Mouse (Mus musculus): ENCODE measurements at regions not wholly inside any gene's neighbourhood (a gene's known extent, or its start where the extent isn't known, plus 50 kb on each side); places are given as distances from the start of the nearest gene placed in this dataset.

- no peaks in the 10 kb centered on the region for H3K36me3 ChIP-seq (ENCODE audit: control insufficient read depth, insufficient read depth, low read length)
- 70% methylated on average over 5 of the region's 5 CpGs for WGBS
- H3K4me1 ChIP-seq (replicated peaks; ENCODE audit: control insufficient read depth, insufficient read depth, low read length) = no peaks in the 10 kb centered on the region
- no peak overlapping the region for H3K4me3 ChIP-seq (ENCODE audit: low read depth, low read length)
- no peaks in the 10 kb centered on the region; the same call in 1 of the 2 replicates for H3K27me3 ChIP-seq (ENCODE audit: control insufficient read depth, insufficient read depth, low read length)
- no peaks in the 10 kb centered on the region for H3K9me3 ChIP-seq (ENCODE audit: control insufficient read depth, low read length)
- no peak for ATAC-seq (ENCODE audit: low FRiP score)
- no peak overlapping the region for H3K4me2 ChIP-seq (replicated peaks; ENCODE audit: low read depth, low read length)
- H3K27ac ChIP-seq (ENCODE audit: low read depth, low read length) = no peak overlapping the region
- H3K9ac ChIP-seq (ENCODE audit: low read depth, low read length) = no peak overlapping the region
- DNase-seq (ENCODE audit: low spot score) = no peak
Measured at GRCm38 (mm10) chr8:8477456-8477855, 183.6 kb downstream of the Efnb2 start.

DNA sequence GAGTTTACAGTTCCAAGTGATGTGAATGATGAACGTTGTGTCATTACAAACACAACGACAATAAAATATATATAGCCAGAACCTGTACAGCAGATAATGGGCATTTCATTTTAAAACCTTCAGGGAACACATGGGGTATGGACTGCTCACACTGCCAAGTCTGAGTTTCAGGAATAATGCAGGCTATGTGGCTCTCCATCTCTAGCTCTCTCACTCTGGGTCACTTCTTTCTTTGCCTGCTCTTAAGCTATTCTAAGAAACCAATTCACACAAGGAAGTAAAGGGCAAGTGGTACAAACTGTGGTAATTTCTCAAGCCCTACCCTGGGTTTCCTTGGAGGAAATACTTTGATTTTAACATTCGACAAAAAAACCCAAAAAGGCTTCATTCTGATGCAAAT lies 192.5 kb downstream of the Efnb2 start:
- Histone ChIP-seq H3K9ac (ENCODE audit: low read depth, low read length) (no peak overlapping the region), H3K4me2 (replicated peaks; ENCODE audit: low read depth, low read length) (no peak overlapping the region), H3K27me3 (ENCODE audit: control insufficient read depth, insufficient read depth, low read length) (no peaks in the 10 kb centered on the region), H3K27ac (ENCODE audit: low read depth, low read length) (no peak overlapping the region), H3K4me1 (replicated peaks; ENCODE audit: control insufficient read depth, insufficient read depth, low read length) (no peaks in the 10 kb centered on the region; the same call in 1 of the 2 replicates), H3K4me3 (ENCODE audit: low read depth, low read length) (no peak overlapping the region), H3K36me3 (ENCODE audit: control insufficient read depth, insufficient read depth, low read length) (no peaks in the 10 kb centered on the region), H3K9me3 (ENCODE audit: control insufficient read depth, low read length) (no peaks in the 10 kb centered on the region)
- ATAC-seq (ENCODE audit: low FRiP score) = no peak
- WGBS = 55% methylated on average over 3 of the region's 3 CpGs
- DNase-seq (ENCODE audit: low spot score) = no peak

DNA sequence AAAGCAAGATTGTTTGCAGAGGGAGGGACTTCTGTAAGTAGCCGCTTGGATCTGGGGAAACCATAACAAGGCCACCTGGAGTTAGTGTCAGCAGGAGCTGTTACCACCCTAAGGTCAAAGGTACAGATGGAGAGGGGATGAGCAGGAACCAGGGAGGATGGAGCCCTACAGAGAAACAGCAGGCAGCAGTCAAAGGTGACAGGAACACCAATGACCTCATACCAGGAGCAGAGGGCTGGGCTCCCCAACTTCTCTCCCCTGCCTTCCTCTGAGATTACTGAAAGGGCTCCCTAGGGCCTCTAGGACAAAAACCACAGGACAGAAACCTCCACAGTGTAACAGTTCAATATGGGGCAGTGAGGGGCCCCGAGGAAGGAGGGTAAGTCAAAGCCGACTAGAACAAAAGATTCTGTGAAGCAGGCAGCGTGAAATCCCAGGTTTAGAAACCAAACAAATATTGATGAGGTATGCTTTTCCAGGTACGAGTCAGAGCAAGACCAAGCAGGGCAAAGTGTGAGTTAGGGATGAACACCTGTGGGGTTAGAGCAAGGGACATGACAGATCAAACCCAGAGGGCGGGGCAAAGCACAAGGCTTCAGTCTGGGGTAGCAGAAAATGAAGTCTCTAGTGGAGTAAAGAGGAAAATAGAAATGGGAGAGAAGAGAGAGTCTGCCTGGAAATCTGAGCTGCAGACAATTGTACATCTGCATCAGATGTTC lies 194.4 kb downstream of the Efnb2 start:
- Histone ChIP-seq H3K27me3 (ENCODE audit: control insufficient read depth, insufficient read depth, low read length) (no peaks in the 10 kb centered on the region), H3K36me3 (ENCODE audit: control insufficient read depth, insufficient read depth, low read length) (no peaks in the 10 kb centered on the region), H3K4me1 (replicated peaks; ENCODE audit: control insufficient read depth, insufficient read depth, low read length) (no peaks in the 10 kb centered on the region; the same call in 1 of the 2 replicates), H3K27ac (ENCODE audit: low read depth, low read length) (no peak overlapping the region), H3K9ac (ENCODE audit: low read depth, low read length) (no peak overlapping the region), H3K9me3 (ENCODE audit: control insufficient read depth, low read length) (no peaks in the 10 kb centered on the region), H3K4me2 (replicated peaks; ENCODE audit: low read depth, low read length) (no peak overlapping the region), H3K4me3 (ENCODE audit: low read depth, low read length) (no peak overlapping the region)
- DNase-seq (ENCODE audit: low spot score) = no peak
- ATAC-seq (ENCODE audit: low FRiP score) = peak; percentile 62; the same call in 1 of the 2 replicates
- 4% methylated on average over 6 of the region's 6 CpGs for WGBS

- Histone ChIP-seq H3K4me2 (replicated peaks; ENCODE audit: low read depth, low read length) (no peak overlapping the region), H3K9me3 (ENCODE audit: control insufficient read depth, low read length) (no peaks in the 10 kb centered on the region), H3K27ac (ENCODE audit: low read depth, low read length) (no peak overlapping the region), H3K36me3 (ENCODE audit: control insufficient read depth, insufficient read depth, low read length) (no peaks in the 10 kb centered on the region), H3K4me1 (replicated peaks; ENCODE audit: control insufficient read depth, insufficient read depth, low read length) (no peaks in the 10 kb centered on the region; the same call in 1 of the 2 replicates), H3K27me3 (ENCODE audit: control insufficient read depth, insufficient read depth, low read length) (no peaks in the 10 kb centered on the region), H3K4me3 (ENCODE audit: low read depth, low read length) (no peak overlapping the region), H3K9ac (ENCODE audit: low read depth, low read length) (no peak overlapping the region)
- 60% methylated on average over 2 of the region's 2 CpGs for WGBS
- DNase-seq (ENCODE audit: low spot score) = no peak
- no peak for ATAC-seq (ENCODE audit: low FRiP score)
Measured at GRCm38 (mm10) chr8:8462455-8462854, 198.6 kb downstream of the Efnb2 start.

- H3K4me2 ChIP-seq (replicated peaks; ENCODE audit: low read depth, low read length) = no peak overlapping the region
- no peak overlapping the region for H3K27ac ChIP-seq (ENCODE audit: low read depth, low read length)
- no peaks in the 10 kb centered on the region for H3K27me3 ChIP-seq (ENCODE audit: control insufficient read depth, insufficient read depth, low read length)
- WGBS = 84% methylated on average over 5 of the region's 5 CpGs
- H3K4me3 ChIP-seq (ENCODE audit: low read depth, low read length) = no peak overlapping the region
- ATAC-seq (ENCODE audit: low FRiP score) (no peak), DNase-seq (ENCODE audit: low spot score) (no peak)
- H3K9me3 ChIP-seq (ENCODE audit: control insufficient read depth, low read length) = no peaks in the 10 kb centered on the region
- H3K9ac ChIP-seq (ENCODE audit: low read depth, low read length) = no peak overlapping the region
- no peaks in the 10 kb centered on the region for H3K36me3 ChIP-seq (ENCODE audit: control insufficient read depth, insufficient read depth, low read length)
- no peaks in the 10 kb centered on the region for H3K4me1 ChIP-seq (replicated peaks; ENCODE audit: control insufficient read depth, insufficient read depth, low read length)
Measured at GRCm38 (mm10) chr8:8457536-8457935, 203.5 kb downstream of the Efnb2 start.

DNA sequence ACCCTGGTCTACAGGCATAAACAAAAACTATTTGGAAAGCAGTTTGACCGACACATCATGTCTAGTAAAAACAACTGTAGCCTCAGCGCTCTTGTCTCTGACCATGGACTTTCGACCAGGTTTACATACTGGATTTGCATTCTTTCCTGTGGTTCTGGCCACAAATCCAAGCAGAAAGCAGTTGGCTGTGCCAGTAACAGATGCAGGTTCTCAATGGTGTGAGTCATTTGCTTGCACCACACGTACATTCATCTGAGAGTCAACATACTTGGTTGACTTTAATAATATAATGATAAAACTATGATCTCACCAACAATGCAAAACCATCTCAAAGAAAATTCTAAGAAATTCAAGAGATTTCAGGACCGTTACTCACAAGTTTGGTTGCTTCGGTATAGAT lies 207.1 kb downstream of the Efnb2 start:
- H3K4me3 ChIP-seq (ENCODE audit: low read depth, low read length) = no peak overlapping the region
- no peak overlapping the region for H3K27ac ChIP-seq (ENCODE audit: low read depth, low read length)
- H3K9me3 ChIP-seq (ENCODE audit: control insufficient read depth, low read length) = no peaks in the 10 kb centered on the region
- H3K4me1 ChIP-seq (replicated peaks; ENCODE audit: control insufficient read depth, insufficient read depth, low read length) = no peaks in the 10 kb centered on the region
- no peak overlapping the region for H3K4me2 ChIP-seq (replicated peaks; ENCODE audit: low read depth, low read length)
- H3K27me3 ChIP-seq (ENCODE audit: control insufficient read depth, insufficient read depth, low read length) = no peaks in the 10 kb centered on the region
- no peak for ATAC-seq (ENCODE audit: low FRiP score)
- WGBS = 85% methylated on average over 6 of the region's 6 CpGs
- no peaks in the 10 kb centered on the region for H3K36me3 ChIP-seq (ENCODE audit: control insufficient read depth, insufficient read depth, low read length)
- H3K9ac ChIP-seq (ENCODE audit: low read depth, low read length) = no peak overlapping the region
- DNase-seq (ENCODE audit: low spot score) = no peak

GRCm38 (mm10) chr8:8452226-8452625 lies 208.8 kb downstream of the Efnb2 start:
- no peak overlapping the region for H3K4me3 ChIP-seq (ENCODE audit: low read depth, low read length)
- no peaks in the 10 kb centered on the region for H3K4me1 ChIP-seq (replicated peaks; ENCODE audit: control insufficient read depth, insufficient read depth, low read length)
- H3K27me3 ChIP-seq (ENCODE audit: control insufficient read depth, insufficient read depth, low read length) = no peaks in the 10 kb centered on the region
- no peak overlapping the region for H3K27ac ChIP-seq (ENCODE audit: low read depth, low read length)
- DNase-seq (ENCODE audit: low spot score) (no peak), ATAC-seq (ENCODE audit: low FRiP score) (no peak)
- 80% methylated on average over 9 of the region's 9 CpGs for WGBS
- H3K9me3 ChIP-seq (ENCODE audit: control insufficient read depth, low read length) = no peaks in the 10 kb centered on the region
- no peak overlapping the region for H3K4me2 ChIP-seq (replicated peaks; ENCODE audit: low read depth, low read length)
- no peaks in the 10 kb centered on the region for H3K36me3 ChIP-seq (ENCODE audit: control insufficient read depth, insufficient read depth, low read length)
- H3K9ac ChIP-seq (ENCODE audit: low read depth, low read length) = no peak overlapping the region

- ATAC-seq (ENCODE audit: low FRiP score) = no peak
- H3K36me3 ChIP-seq (ENCODE audit: control insufficient read depth, insufficient read depth, low read length) = no peaks in the 10 kb centered on the region
Measured at GRCm38 (mm10) chr8:8448911-8449310, 212.1 kb downstream of the Efnb2 start.

GRCm38 (mm10) chr8:8441568-8441967 lies 219.5 kb downstream of the Efnb2 start:
- Histone ChIP-seq H3K4me3 (ENCODE audit: low read depth, low read length) (no peak overlapping the region), H3K9me3 (ENCODE audit: control insufficient read depth, low read length) (no peaks in the 10 kb centered on the region), H3K36me3 (ENCODE audit: control insufficient read depth, insufficient read depth, low read length) (no peaks in the 10 kb centered on the region), H3K9ac (ENCODE audit: low read depth, low read length) (no peak overlapping the region), H3K27me3 (ENCODE audit: control insufficient read depth, insufficient read depth, low read length) (no peaks in the 10 kb centered on the region), H3K4me1 (replicated peaks; ENCODE audit: control insufficient read depth, insufficient read depth, low read length) (no peaks in the 10 kb centered on the region), H3K27ac (ENCODE audit: low read depth, low read length) (no peak overlapping the region), H3K4me2 (replicated peaks; ENCODE audit: low read depth, low read length) (no peak overlapping the region)
- ATAC-seq (ENCODE audit: low FRiP score) = no peak
- no peak for DNase-seq (ENCODE audit: low spot score)
- WGBS = 85% methylated on average over 6 of the region's 6 CpGs

More at GRCm38 (mm10) chr8:8448911-8449310, 212.1 kb downstream of the Efnb2 start:
- Histone ChIP-seq H3K4me1 (replicated peaks; ENCODE audit: control insufficient read depth, insufficient read depth, low read length) (no peaks in the 10 kb centered on the region), H3K4me3 (ENCODE audit: low read depth, low read length) (no peak overlapping the region), H3K27ac (ENCODE audit: low read depth, low read length) (no peak overlapping the region), H3K9ac (ENCODE audit: low read depth, low read length) (no peak overlapping the region), H3K27me3 (ENCODE audit: control insufficient read depth, insufficient read depth, low read length) (no peaks in the 10 kb centered on the region), H3K9me3 (ENCODE audit: control insufficient read depth, low read length) (no peaks in the 10 kb centered on the region), H3K4me2 (replicated peaks; ENCODE audit: low read depth, low read length) (no peak overlapping the region)
- WGBS = 90% methylated on average over 4 of the region's 4 CpGs
- no peak for DNase-seq (ENCODE audit: low spot score)

Data from hindbrain, embryonic 11.5 days (tissue).